Mouse (Mus musculus) forebrain, embryonic 16.5 days (tissue): ENCODE results near the gene Ctnnb1. TPM values are rescaled to one million over a fixed set of nuclear protein-coding genes. Genes with fewer than 3 reads are reported as not detected.
A peak's percentile ranks its signal among the peaks of the same experiment; 100 is the strongest.

ENCODE experiments used
- ATAC-seq: fragments of 200-750 bp; cut with Nextera tagmentation; 2 replicates; pipeline ENCODE4 v1.8.0; 2017; ENCODE audit warnings: mild to moderate bottlenecking, moderate library complexity
- H3K27ac ChIP-seq: fragments of 300-500 bp; sonication (generic); 2 replicates; pipeline ENCODE4 v1.5.1; 2014; ENCODE audit warnings: low read length, control low read depth
- H3K27me3 ChIP-seq: fragments of 300-500 bp; sonication (generic); replicated peaks from 2 replicates; pipeline ENCODE4 v1.6.1; 2014; ENCODE audit warnings: low read length; ENCODE audit not compliant: control insufficient read depth, insufficient read depth
- H3K36me3 ChIP-seq: fragments of 300-500 bp; sonication (generic); 2 replicates; pipeline ENCODE4 v1.6.1; 2014; ENCODE audit not compliant: control insufficient read depth, insufficient read depth
- H3K4me1 ChIP-seq: fragments of 300-500 bp; sonication (generic); replicated peaks from 2 replicates; pipeline ENCODE4 v1.6.1; 2014; ENCODE audit warnings: low read length; ENCODE audit not compliant: control insufficient read depth, insufficient read depth
- H3K4me2 ChIP-seq: fragments of 300-500 bp; sonication (generic); 2 replicates; pipeline ENCODE4 v1.6.1; 2014; ENCODE audit warnings: mild to moderate bottlenecking, low read length, control low read depth
- H3K4me3 ChIP-seq: fragments of 300-500 bp; sonication (generic); replicated peaks from 2 replicates; pipeline ENCODE4 v1.5.1; 2014; ENCODE audit warnings: mild to moderate bottlenecking, low read length, control low read depth
- H3K9ac ChIP-seq: fragments of 300-500 bp; sonication (generic); replicated peaks from 2 replicates; pipeline ENCODE4 v1.6.1; 2014; ENCODE audit warnings: low read depth, low read length, control low read depth
- H3K9me3 ChIP-seq: fragments of 300-500 bp; sonication (generic); 2 replicates; pipeline ENCODE4 v1.6.1; 2016; ENCODE audit warnings: low read length; ENCODE audit not compliant: control insufficient read depth
- WGBS: fragments of 180-500 bp; shearing (Covaris S2); extraction: QIAGEN DNeasy Blood & Tissue Kit; methylation state at CpG from one replicate; pipeline ENCODE4 v1.1.7; 2014; 5-methylcytosine and 5-hydroxymethylcytosine counted together
- polyA plus RNA-seq: library from polyadenylated mRNA; unstranded; fragments of >200 nt; fragmentation: Nextera tagmentation; extraction: Ambion mirVana; gene quantifications from 2 replicates; pipeline ENCODE4 v1.2.1, GENCODE M21; 2015

Ctnnb1 gene
- polyA plus RNA-seq, 1 experiment from 2014 or later: 611 TPM

DNA sequence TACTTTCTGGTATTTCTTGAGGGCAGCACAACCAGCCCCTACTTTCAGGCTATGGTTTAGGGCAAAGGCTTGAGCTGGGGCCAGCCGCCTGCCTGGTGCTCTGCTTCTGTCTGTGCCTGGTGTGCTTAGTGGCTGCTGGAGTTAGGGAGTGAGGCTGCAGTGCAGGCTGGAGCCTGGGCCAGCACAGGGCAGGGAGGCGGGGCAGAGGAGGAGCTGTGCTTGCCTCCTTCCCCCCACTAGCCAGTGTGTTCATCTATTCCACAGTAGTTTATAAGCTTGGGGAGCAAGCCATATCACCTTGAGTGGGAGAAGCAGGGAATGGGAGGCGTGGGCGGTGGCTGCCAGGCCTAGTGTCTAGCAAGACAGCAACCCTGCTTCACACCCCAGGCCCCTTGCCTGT is 34.1 kb downstream of the Ctnnb1 start:
- Histone ChIP-seq H3K27ac (0 out of 2 replicates have a peak overlapping the region, but pooled peaks have one; percentile 10), H3K36me3 (peaks cover 28% of the 10 kb centered on the region), H3K4me1 (peaks cover 2% of the 10 kb centered on the region; the same call in 1 of the 2 replicates), H3K4me3 (no peak overlapping the region), H3K9ac (no peak overlapping the region), H3K27me3 (no peaks in the 10 kb centered on the region), H3K4me2 (no peak overlapping the region), H3K9me3 (no peaks in the 10 kb centered on the region)
- ATAC-seq: no peak
- 94% methylated on average over 4 of the region's 4 CpGs for WGBS

DNA sequence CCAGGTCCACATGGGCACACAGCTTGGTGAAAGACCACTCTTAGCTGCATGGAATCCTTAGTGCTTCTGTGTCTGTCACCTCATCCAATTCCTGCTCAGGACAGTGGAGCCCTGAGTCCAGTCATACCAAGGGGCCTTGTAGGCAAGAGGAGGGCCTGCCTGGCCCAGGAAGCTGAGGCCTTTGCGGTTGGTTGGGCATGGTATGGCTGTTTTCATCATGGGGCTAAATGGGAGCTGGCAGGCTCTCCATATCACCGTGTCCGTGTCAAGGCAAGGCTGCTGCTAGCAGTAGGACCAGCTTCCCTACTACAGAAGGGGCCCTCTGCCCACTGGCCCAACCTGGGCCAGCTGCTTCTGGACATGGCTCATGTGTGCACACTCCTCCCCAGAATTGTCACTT is 34.7 kb downstream of the Ctnnb1 start:
- no peaks in the 10 kb centered on the region for H3K27me3 ChIP-seq
- H3K4me3 ChIP-seq: no peak overlapping the region
- no peak for ATAC-seq
- 0 out of 2 replicates have a peak, but pooled peaks cover 2% of the 10 kb centered on the region for H3K4me1 ChIP-seq
- 85% methylated on average over 3 of the region's 3 CpGs for WGBS
- H3K36me3 ChIP-seq: peaks cover 25% of the 10 kb centered on the region
- no peak overlapping the region for H3K27ac ChIP-seq
- H3K9ac ChIP-seq: no peak overlapping the region
- no peaks in the 10 kb centered on the region for H3K9me3 ChIP-seq
- H3K4me2 ChIP-seq: no peak overlapping the region

DNA sequence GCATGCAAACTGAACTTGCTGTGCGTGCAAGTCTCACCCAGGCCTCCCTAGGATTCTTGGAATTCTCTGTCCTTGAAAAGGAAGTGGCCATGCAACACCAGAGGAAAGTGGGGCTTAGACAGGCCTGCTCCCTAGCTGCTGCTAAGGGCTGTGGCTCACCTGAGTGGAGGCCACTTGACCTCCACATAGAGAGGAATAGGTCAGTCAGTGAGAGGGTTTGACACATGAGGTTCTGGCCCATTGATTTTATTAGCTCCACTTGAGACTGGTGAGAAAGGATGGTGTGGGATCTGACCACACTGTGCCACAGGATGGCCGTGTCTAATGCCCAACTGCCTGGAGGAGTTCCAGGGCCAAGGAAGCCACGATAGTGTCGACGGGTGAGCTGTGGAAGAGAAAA is 35.2 kb downstream of the Ctnnb1 start:
- H3K27ac ChIP-seq: no peak overlapping the region
- 0 out of 2 replicates have a peak, but pooled peaks cover 2% of the 10 kb centered on the region for H3K4me1 ChIP-seq
- H3K36me3 ChIP-seq: peaks cover 25% of the 10 kb centered on the region
- no peak overlapping the region for H3K9ac ChIP-seq
- no peak overlapping the region for H3K4me3 ChIP-seq
- no peak overlapping the region for H3K4me2 ChIP-seq
- no peaks in the 10 kb centered on the region for H3K27me3 ChIP-seq
- WGBS: 89% methylated on average over 5 of the region's 5 CpGs
- H3K9me3 ChIP-seq: no peaks in the 10 kb centered on the region
- ATAC-seq: no peak

DNA sequence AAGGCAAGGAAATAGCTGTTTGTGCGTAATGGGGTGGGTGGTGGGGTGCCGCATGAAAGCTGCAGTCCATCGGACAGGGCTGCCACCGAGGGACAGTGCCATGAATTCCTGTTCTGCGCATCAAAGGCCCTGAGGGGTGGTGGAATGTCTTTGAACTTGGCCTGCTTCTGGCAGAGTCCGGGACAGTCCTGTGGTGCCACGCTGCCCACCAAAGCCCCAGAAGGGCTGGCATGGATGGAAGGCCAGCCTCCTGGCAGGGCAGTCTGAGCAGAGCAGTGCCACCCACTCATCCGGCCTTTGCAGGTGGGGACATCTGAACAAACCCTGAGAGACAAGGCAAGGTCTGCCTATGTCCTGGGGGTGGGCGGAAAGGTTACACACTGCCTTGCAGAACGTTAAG is 36.0 kb downstream of the Ctnnb1 start:
- Histone ChIP-seq H3K4me3 (no peak overlapping the region), H3K4me1 (0 out of 2 replicates have a peak, but pooled peaks cover 2% of the 10 kb centered on the region), H3K27me3 (no peaks in the 10 kb centered on the region), H3K36me3 (peaks cover 24% of the 10 kb centered on the region), H3K4me2 (no peak overlapping the region), H3K9me3 (no peaks in the 10 kb centered on the region), H3K27ac (no peak overlapping the region), H3K9ac (no peak overlapping the region)
- ATAC-seq: no peak
- WGBS: 75% methylated on average over 10 of the region's 10 CpGs

DNA sequence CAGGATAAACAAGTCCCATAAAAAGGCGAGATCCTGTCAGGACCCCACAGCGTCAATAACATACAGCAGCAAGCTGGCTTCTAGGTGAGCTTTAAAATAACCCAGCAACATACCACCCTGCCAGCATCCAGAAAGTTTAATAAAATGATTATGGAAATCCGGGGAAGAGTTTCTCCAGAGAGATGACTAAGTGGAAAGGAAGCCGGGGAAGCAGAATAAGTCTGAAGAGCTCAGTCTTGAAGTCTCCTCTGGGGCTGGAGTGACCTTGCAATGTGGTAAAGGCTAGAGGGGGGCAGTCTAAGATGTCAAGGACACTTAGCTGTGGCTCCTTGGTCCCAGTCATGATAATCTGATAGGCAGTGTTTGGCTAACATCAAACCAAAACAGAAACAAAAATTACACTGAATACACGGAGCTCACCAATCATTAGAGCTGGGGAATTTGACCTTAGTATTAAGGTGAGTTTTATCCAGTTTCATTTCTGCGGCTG is 44.1 kb downstream of the Ctnnb1 start:
- 90% methylated on average over 6 of the region's 6 CpGs for WGBS

DNA sequence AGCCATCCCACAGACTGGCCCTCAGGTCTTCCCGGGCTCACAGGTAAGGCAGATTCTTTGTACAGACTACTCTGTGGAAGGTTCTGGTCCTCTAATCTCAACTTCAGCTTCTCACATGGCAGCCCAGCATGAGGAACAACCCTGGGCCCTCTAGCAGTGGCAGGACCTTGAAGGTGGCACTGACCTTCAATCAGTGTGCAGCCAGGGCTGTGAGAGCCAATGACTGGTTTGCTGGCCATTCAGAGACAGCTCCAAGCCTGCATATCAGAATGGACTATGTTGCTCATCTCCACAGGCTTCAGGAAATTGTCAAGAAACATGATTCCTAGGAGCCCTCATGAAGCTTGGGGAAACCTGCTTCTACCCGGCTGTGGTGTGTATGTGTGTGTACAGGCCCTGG is 45.2 kb downstream of the Ctnnb1 start:
- Histone ChIP-seq H3K4me3 (no peak overlapping the region), H3K27me3 (no peaks in the 10 kb centered on the region), H3K36me3 (0 out of 2 replicates have a peak, but pooled peaks cover 6% of the 10 kb centered on the region), H3K4me2 (no peak overlapping the region), H3K4me1 (peaks cover 2% of the 10 kb centered on the region; the same call in 1 of the 2 replicates), H3K9me3 (no peaks in the 10 kb centered on the region), H3K27ac (no peak overlapping the region), H3K9ac (no peak overlapping the region)
- WGBS: 90% methylated on average over 2 of the region's 2 CpGs
- no peak for ATAC-seq

More for the DNA sequence above, 44.1 kb downstream of the Ctnnb1 start:
- no peak for ATAC-seq
- Histone ChIP-seq H3K4me1 (peaks cover 2% of the 10 kb centered on the region; the same call in 1 of the 2 replicates), H3K9me3 (no peaks in the 10 kb centered on the region), H3K4me2 (no peak overlapping the region), H3K27ac (no peak overlapping the region), H3K36me3 (peaks cover 11% of the 10 kb centered on the region; the same call in 1 of the 2 replicates), H3K4me3 (no peak overlapping the region), H3K9ac (no peak overlapping the region), H3K27me3 (no peaks in the 10 kb centered on the region)

DNA sequence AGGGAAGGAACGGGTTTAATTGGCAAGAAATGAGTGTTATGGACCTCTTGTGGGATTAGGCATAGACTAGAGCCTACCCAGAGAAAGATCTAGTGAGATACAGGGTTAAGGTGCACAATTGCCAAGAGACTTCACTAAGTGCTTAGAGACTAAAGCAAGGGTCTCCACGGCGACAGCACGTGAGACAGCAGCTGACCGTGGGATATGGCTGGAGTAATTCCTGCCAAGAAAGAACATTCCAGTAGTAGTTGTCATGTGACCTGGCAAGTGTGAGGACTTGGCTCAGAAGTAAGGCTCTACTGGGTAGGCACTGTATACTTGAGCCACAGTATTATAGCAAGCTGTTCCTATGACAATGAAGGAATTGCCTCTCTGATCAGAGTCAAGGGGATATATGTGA is 47.1 kb downstream of the Ctnnb1 start:
- Histone ChIP-seq H3K4me3 (no peak overlapping the region), H3K27ac (no peak overlapping the region), H3K4me2 (no peak overlapping the region), H3K9ac (no peak overlapping the region), H3K27me3 (no peaks in the 10 kb centered on the region), H3K4me1 (peaks cover 2% of the 10 kb centered on the region; the same call in 1 of the 2 replicates), H3K9me3 (no peaks in the 10 kb centered on the region), H3K36me3 (no peaks in the 10 kb centered on the region)
- peak; percentile 63 for ATAC-seq
- WGBS: 43% methylated on average over 5 of the region's 5 CpGs

DNA sequence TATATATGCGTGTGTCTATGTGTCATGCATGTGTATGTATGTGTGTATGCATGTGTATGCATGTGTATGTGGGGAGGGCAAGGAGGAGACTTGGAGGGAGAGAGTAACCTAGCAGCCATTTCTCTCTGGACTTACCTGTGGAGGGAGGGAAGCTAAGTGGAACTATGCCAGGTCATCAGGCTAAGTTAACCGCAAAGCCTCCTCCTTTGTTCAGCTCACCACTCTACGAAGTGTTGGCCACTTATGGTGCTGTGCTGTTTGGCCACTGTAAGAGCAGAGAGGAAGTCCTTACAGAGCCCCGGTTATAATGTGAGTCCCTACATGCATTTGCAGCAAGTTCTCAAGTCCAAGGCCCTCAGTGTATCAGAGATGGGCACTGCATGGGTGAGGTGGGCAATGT is 47.8 kb downstream of the Ctnnb1 start:
- Histone ChIP-seq H3K27ac (no peak overlapping the region), H3K4me1 (peaks cover 4% of the 10 kb centered on the region; the same call in 1 of the 2 replicates), H3K9ac (no peak overlapping the region), H3K9me3 (no peaks in the 10 kb centered on the region), H3K4me3 (no peak overlapping the region), H3K36me3 (no peaks in the 10 kb centered on the region), H3K4me2 (no peak overlapping the region), H3K27me3 (no peaks in the 10 kb centered on the region)
- WGBS: 94% methylated on average over 4 of the region's 4 CpGs
- ATAC-seq: no peak

DNA sequence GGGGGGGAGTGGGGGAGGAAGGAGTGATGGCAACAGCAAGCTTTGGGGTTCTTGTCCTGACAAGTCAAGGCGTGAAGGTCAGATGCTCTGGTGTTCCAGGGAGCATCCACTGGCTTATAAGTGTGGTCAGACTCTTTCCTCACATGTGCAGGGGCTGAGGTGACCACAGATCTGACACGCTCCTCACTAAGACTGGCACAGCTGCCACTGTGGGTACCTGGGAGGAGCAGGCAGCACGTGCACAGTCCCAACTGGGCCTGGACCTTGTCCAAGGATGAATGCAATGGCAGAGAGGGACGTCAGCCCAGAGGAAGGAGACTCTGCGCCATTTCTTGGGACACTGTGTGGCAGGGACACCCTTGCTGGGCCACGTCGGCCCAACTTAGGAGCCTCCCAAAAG is 52.8 kb downstream of the Ctnnb1 start:
- WGBS: 71% methylated on average over 7 of the region's 7 CpGs
- Histone ChIP-seq H3K36me3 (no peaks in the 10 kb centered on the region), H3K4me1 (0 out of 2 replicates have a peak, but pooled peaks cover 2% of the 10 kb centered on the region), H3K27ac (no peak overlapping the region), H3K4me2 (no peak overlapping the region), H3K9me3 (no peaks in the 10 kb centered on the region), H3K27me3 (no peaks in the 10 kb centered on the region), H3K9ac (no peak overlapping the region), H3K4me3 (no peak overlapping the region)
- no peak for ATAC-seq

DNA sequence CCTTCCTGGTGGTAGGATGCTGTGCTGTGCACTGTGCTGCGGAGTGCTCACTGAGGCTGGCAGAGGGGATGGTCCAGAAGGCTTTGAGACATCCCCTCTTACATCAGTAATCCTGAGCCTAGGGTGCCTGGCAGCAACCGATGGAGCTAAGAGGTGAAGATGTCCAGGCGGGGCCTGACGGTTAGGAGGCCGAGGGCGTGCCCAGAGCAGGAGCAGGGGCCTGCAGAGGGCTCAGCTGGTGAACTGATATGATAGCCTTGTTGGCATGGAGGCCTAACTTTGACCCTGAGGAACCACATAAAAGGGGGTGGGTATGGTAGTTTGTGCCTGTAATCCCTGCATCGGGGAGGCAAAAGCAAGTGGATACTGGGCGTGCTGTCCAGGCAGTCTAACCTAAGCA is 54.8 kb downstream of the Ctnnb1 start:
- Histone ChIP-seq H3K36me3 (no peaks in the 10 kb centered on the region), H3K27me3 (no peaks in the 10 kb centered on the region), H3K4me1 (peaks cover 14% of the 10 kb centered on the region), H3K4me2 (no peak overlapping the region), H3K27ac (no peak overlapping the region), H3K9me3 (no peaks in the 10 kb centered on the region), H3K4me3 (no peak overlapping the region), H3K9ac (no peak overlapping the region)
- 89% methylated on average over 8 of the region's 8 CpGs for WGBS
- no peak for ATAC-seq
